Mouse (Mus musculus) heart, embryonic 11.5 days (tissue): ENCODE measurements at regions not wholly inside any gene's neighbourhood (a gene's known extent, or its start where the extent isn't known, plus 50 kb on each side); places are given as distances from the start of the nearest gene placed in this dataset.

Experiments
- ATAC-seq: fragments of 200-750 bp; cut with Nextera tagmentation; replicated peaks from 2 replicates; pipeline ENCODE4 v1.8.0; 2017; ENCODE audit warnings: moderate library complexity; ENCODE audit not compliant: insufficient number of reproducible peaks, low FRiP score, low TSS enrichment
- H3K27ac ChIP-seq: fragments of 300-500 bp; sonication (generic); 2 replicates; pipeline ENCODE4 v1.5.1; 2014; ENCODE audit warnings: mild to moderate bottlenecking, low read depth, low read length
- H3K27me3 ChIP-seq: fragments of 300-500 bp; sonication (generic); 2 replicates; pipeline ENCODE4 v1.6.1; 2014; ENCODE audit warnings: mild to moderate bottlenecking, low read length, mixed read lengths; ENCODE audit not compliant: control insufficient read depth, insufficient read depth
- H3K36me3 ChIP-seq: fragments of 300-500 bp; sonication (generic); 2 replicates; pipeline ENCODE4 v1.6.1; 2014; ENCODE audit warnings: mild to moderate bottlenecking, low read length, moderate library complexity, mixed read lengths; ENCODE audit not compliant: control insufficient read depth, insufficient read depth
- H3K4me1 ChIP-seq: fragments of 300-500 bp; sonication (generic); 2 replicates; pipeline ENCODE4 v1.6.1; 2014; ENCODE audit warnings: low read length; ENCODE audit not compliant: control insufficient read depth, insufficient read depth
- H3K4me2 ChIP-seq: fragments of 300-500 bp; sonication (generic); 2 replicates; pipeline ENCODE4 v1.6.1; 2014; ENCODE audit warnings: mild to moderate bottlenecking, moderate library complexity
- H3K4me3 ChIP-seq: fragments of 300-500 bp; sonication (generic); 2 replicates; pipeline ENCODE4 v1.5.1; 2014; ENCODE audit warnings: low read depth, low read length
- H3K9ac ChIP-seq: fragments of 300-500 bp; sonication (generic); 2 replicates; pipeline ENCODE4 v1.6.1; 2014; ENCODE audit warnings: mild to moderate bottlenecking, low read depth, low read length, moderate library complexity
- H3K9me3 ChIP-seq: fragments of 300-500 bp; sonication (generic); replicated peaks from 2 replicates; pipeline ENCODE4 v1.6.1; 2016; ENCODE audit warnings: low read length; ENCODE audit not compliant: control insufficient read depth
- WGBS: fragments of 180-500 bp; shearing (Covaris S2); extraction: QIAGEN DNeasy Blood & Tissue Kit; methylation state at CpG from one replicate; pipeline ENCODE4 v1.1.7; 2014; ENCODE audit not compliant: insufficient replicate concordance; 5-methylcytosine and 5-hydroxymethylcytosine counted together

DNA sequence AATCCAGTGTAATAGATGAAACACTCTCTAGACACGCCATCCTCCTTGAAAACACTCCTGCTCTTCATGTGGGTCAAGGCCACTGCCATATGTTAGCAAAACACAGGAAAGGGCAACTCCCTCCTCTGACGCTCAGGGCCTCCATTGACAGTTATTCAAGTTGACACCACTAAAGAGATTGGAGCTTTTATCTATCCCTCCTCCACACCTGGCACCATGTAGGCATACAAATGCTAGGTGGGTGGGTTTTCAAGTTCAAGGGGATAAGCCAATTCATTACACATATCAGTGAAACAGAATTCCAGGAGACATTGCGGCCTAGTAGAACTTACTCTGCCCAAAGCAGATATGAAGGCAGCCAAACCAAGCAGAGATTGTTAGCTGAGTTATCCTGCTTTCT, 331.0 kb downstream of the Tns1 start:
- no peak for ATAC-seq
- H3K4me3 ChIP-seq = no peak overlapping the region
- no peak overlapping the region for H3K9ac ChIP-seq
- no peak overlapping the region for H3K4me2 ChIP-seq
- H3K9me3 ChIP-seq = no peaks in the 10 kb centered on the region
- no peaks in the 10 kb centered on the region for H3K27me3 ChIP-seq
- no peaks in the 10 kb centered on the region for H3K4me1 ChIP-seq
- WGBS = 65% methylated on average over 3 of the region's 3 CpGs
- H3K36me3 ChIP-seq = no peaks in the 10 kb centered on the region
- H3K27ac ChIP-seq = no peak overlapping the region

DNA sequence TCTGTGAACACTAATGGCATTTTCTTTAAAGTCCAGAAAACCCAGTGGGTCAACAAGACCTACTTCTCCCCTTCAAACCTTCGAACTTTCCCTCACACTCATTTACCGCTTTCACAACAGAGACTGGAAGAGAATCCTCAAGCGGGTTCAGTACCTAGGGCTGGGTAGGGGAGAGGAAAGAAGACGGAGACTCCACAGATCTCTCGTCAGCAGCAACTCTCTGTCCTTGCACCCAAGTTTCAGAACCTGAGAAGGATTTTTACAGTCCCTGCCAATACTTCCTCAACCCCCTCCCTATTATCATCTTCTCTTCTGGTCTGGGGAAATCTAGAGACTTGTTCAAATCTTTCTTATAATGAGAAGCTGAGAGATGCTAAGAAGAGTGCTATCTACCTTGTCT, 331.9 kb downstream of the Tns1 start:
- 84% methylated on average over 5 of the region's 5 CpGs for WGBS
- no peak overlapping the region for H3K9ac ChIP-seq
- no peak for ATAC-seq

DNA sequence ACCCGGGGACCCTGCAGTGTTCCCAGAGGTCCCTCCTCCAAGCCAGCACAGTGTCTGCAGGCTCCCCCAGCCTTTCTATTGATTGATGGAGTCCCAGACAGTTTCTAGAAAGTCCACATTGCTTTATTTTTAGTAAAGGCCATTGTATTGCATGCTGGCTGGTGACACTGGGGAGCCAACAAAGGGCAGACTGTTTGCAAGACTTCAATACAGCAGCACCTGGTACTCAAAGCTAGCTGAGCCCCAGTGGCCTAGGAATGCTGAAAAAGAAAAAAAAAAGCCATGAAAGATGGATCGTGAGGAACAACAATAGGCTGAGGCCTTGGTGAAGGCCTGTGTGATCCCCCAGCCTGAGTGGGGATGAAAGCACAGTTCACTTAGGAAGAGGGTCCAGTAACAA, 336.6 kb downstream of the Tns1 start:
- H3K36me3 ChIP-seq = no peaks in the 10 kb centered on the region
- no peaks in the 10 kb centered on the region for H3K27me3 ChIP-seq
- H3K4me1 ChIP-seq = peaks cover 3% of the 10 kb centered on the region; the same call in 1 of the 2 replicates
- no peaks in the 10 kb centered on the region for H3K9me3 ChIP-seq
- no peak overlapping the region for H3K4me2 ChIP-seq
- no peak for ATAC-seq
- H3K27ac ChIP-seq = no peak overlapping the region
- no peak overlapping the region for H3K9ac ChIP-seq
- H3K4me3 ChIP-seq = no peak overlapping the region
- WGBS = 53% methylated on average over 2 of the region's 2 CpGs

More for the DNA sequence above, 331.9 kb downstream of the Tns1 start:
- Histone ChIP-seq H3K4me2 (no peak overlapping the region), H3K9me3 (no peaks in the 10 kb centered on the region), H3K4me3 (no peak overlapping the region), H3K27ac (no peak overlapping the region), H3K4me1 (peaks cover 3% of the 10 kb centered on the region; the same call in 1 of the 2 replicates), H3K27me3 (no peaks in the 10 kb centered on the region), H3K36me3 (no peaks in the 10 kb centered on the region)

DNA sequence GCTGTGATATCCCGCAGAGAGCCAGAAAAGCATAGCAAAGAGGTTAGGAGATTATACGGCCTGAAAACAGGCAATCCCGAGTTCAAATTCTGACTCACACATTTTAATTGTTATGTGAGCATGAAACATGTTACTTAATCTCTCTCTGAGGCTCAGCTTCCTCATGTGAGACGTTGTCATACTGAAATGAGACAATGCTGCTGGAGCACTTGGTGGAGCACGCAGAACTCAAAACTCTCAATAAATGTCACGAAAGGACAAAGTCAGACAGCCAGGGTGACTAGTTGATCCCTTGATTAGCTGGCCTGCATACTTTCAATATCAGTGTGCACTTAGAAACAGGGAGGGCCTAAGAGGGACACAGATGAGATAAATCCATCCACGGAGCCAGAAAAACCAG, 337.0 kb downstream of the Tns1 start:
- H3K9me3 ChIP-seq = no peaks in the 10 kb centered on the region
- H3K4me3 ChIP-seq = no peak overlapping the region
- WGBS = 66% methylated on average over 7 of the region's 7 CpGs
- no peak for ATAC-seq
- H3K4me2 ChIP-seq = no peak overlapping the region
- H3K27ac ChIP-seq = no peak overlapping the region
- H3K9ac ChIP-seq = no peak overlapping the region
- H3K36me3 ChIP-seq = no peaks in the 10 kb centered on the region
- H3K4me1 ChIP-seq = peaks cover 3% of the 10 kb centered on the region; the same call in 1 of the 2 replicates
- H3K27me3 ChIP-seq = no peaks in the 10 kb centered on the region

DNA sequence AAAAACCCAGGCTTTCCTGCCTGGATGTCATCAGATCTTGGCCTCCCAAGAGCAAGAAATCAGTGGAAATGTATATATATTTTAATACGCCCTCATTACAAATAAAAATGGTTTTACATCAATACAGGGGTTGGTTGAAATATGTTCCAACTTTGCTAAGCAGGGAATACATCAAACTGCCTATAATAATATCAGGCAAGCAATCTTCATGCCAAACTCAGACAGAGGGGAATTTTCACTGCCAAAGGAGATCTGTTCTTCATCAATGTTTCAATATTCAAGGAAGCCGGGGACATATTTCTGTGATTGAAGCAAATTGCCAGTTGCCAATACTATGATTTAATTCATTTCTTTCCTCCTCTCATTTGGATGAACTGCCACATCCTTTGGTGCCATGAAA, 340.9 kb downstream of the Tns1 start:
- H3K36me3 ChIP-seq = no peaks in the 10 kb centered on the region
- no peak overlapping the region for H3K27ac ChIP-seq
- no peaks in the 10 kb centered on the region for H3K27me3 ChIP-seq
- no peak overlapping the region for H3K9ac ChIP-seq
- WGBS = 87% methylated on average over 2 of the region's 2 CpGs
- ATAC-seq = no peak
- H3K4me1 ChIP-seq = peaks cover 3% of the 10 kb centered on the region; the same call in 1 of the 2 replicates
- no peaks in the 10 kb centered on the region for H3K9me3 ChIP-seq
- no peak overlapping the region for H3K4me3 ChIP-seq
- no peak overlapping the region for H3K4me2 ChIP-seq

DNA sequence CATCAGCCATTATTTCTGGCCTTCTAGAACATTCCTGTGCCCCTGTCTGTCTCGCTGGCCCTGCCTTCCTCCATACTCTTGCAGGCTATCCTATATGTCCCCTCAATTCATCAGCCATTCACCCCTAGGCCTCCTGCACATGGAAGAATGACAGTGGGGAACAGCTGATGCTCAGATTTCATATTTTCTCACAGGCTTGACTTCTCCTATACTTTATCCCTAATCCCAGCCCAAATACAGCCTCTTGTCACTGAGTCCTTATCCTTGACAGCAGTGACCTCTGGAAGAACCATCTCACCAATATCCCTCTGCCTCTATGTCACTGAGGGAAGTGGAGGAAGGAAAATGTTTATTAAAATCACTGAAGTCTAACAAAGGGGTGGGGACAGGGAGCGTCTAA, 341.4 kb downstream of the Tns1 start:
- Histone ChIP-seq H3K27me3 (no peaks in the 10 kb centered on the region), H3K4me3 (no peak overlapping the region), H3K9me3 (no peaks in the 10 kb centered on the region), H3K27ac (no peak overlapping the region), H3K9ac (no peak overlapping the region), H3K36me3 (no peaks in the 10 kb centered on the region), H3K4me2 (no peak overlapping the region), H3K4me1 (peaks cover 3% of the 10 kb centered on the region; the same call in 1 of the 2 replicates)
- no peak for ATAC-seq
- 80% methylated on average over 2 of the region's 2 CpGs for WGBS

DNA sequence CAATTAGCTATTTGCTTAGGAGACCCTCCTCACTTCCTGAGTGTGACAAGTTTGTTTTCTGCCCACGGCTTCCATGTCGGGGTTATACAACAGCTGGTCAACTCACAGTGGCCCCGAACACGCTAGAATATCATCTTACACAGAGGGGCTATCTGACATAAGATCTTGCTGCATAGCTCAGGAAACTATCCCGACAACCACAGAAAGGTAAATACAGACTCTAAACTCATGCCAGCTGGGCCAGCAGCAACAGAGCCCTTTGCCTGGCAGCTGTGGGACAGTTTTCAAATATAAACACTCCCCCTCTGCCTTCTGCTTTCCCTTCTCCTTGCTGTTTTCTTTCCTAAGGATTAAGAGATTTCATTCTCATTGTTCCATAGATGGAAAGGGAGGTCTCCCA, 352.5 kb downstream of the Tns1 start:
- 56% methylated on average over 5 of the region's 5 CpGs for WGBS
- H3K27ac ChIP-seq = no peak overlapping the region
- no peaks in the 10 kb centered on the region for H3K9me3 ChIP-seq
- H3K4me1 ChIP-seq = no peaks in the 10 kb centered on the region
- H3K27me3 ChIP-seq = no peaks in the 10 kb centered on the region
- ATAC-seq = no peak
- H3K4me2 ChIP-seq = no peak overlapping the region
- no peak overlapping the region for H3K4me3 ChIP-seq
- no peak overlapping the region for H3K9ac ChIP-seq
- no peaks in the 10 kb centered on the region for H3K36me3 ChIP-seq

DNA sequence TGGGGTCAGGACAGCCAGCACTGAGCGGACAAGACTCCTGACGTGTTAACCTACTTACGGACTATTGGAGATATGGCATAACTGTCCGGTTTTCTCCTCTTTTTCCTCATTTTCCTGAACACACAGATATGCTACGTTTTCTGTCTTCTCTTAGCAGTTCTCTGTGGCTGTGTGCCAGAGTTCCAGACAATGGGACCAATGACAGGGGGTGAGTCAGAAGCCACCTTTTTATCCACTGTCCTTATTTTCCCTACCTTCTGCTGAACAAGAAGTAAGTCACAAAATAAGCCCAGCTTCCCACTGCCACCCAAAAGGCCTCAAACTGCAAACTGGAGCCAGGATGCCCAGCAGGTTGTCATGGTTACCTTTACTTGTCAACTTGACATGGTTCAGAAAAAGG, 353.6 kb downstream of the Tns1 start:
- Histone ChIP-seq H3K9me3 (no peaks in the 10 kb centered on the region), H3K27ac (no peak overlapping the region), H3K4me3 (no peak overlapping the region), H3K4me2 (no peak overlapping the region), H3K9ac (no peak overlapping the region), H3K27me3 (no peaks in the 10 kb centered on the region), H3K36me3 (no peaks in the 10 kb centered on the region), H3K4me1 (no peaks in the 10 kb centered on the region)
- WGBS = 71% methylated on average over 5 of the region's 5 CpGs
- ATAC-seq = no peak

DNA sequence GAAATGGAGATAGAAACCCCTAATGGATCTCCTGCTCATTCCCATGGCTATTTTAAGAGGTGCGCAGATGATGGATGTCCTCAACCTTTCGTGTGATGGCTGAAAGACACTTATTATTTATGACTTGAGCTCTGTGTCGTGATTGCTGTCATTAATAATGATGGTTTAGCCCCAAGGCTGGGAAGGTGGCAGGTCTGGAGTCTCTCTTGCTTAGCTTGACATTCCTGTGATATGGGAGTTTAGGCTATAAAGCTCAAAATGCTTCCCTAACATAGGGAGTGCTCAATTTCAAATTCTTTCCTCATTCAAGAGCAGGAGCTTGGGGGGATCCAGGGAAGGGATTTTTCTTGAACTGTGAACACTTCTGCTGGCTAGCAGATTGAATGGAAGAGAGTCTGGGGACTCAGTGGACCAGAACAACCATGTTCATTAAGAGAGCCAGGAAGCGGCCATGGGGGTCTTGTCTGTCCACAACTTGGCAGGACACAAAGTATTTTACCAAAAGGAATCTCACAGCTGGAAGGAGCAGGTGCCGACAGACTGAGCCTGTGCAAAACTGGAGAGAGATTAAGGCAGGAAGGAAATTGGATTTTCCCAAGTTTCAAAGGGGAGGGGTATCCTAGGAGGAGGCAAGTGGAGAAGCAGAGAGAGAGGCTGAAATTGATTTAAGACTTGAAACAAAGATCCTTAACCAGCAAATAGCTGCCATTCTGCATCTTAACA, 359.5 kb downstream of the Tns1 start:
- Histone ChIP-seq H3K4me3 (no peak overlapping the region), H3K27me3 (no peaks in the 10 kb centered on the region), H3K4me1 (0 out of 2 replicates have a peak, but pooled peaks cover 3% of the 10 kb centered on the region), H3K4me2 (no peak overlapping the region), H3K36me3 (no peaks in the 10 kb centered on the region), H3K27ac (no peak overlapping the region), H3K9me3 (no peaks in the 10 kb centered on the region), H3K9ac (no peak overlapping the region)
- WGBS = 44% methylated on average over 5 of the region's 5 CpGs
- ATAC-seq = no peak
